Mouse (Mus musculus): Measurements from ENCODE around the gene Htra3.

- no peak for TF ChIP-seq POLR2A (IDR thresholded peaks at IDR 0.05; ENCODE audit: borderline replicate concordance, insufficient read depth, low read length)
- TF ChIP-seq CTCF (IDR thresholded peaks at IDR 0.05; ENCODE audit: borderline replicate concordance, insufficient read depth, low read depth, low read length) = no peak
These were observed 46.3 kb upstream of the Htra3 start for GRCm38 (mm10) chr5:35725840-35726239.
